Mouse (Mus musculus) large intestine, adult 2 months (tissue): ENCODE measurements around the gene Treml2. TPM values are rescaled to one million over a fixed set of nuclear protein-coding genes. Genes with fewer than 3 reads are reported as not detected.
"Not testable (repeated sequence)": the region's sequence is repeated elsewhere in the genome, so short reads cannot be mapped to it uniquely, and the experiment has no call there.

Experiments
- DNase-seq: peaks from one replicate; pipeline ENCODE4 v3.0.0-alpha.2; 2012; ENCODE audit warnings: low read depth, low spot score
- WGBS: fragments of 180-500 bp; shearing (Covaris S2); methylation state at CpG from one replicate; pipeline ENCODE4 v1.1.7; 2018; 5-methylcytosine and 5-hydroxymethylcytosine counted together
- polyA plus RNA-seq: library from polyadenylated mRNA; depleted of rRNA; stranded (reverse); fragments of >200 nt; gene quantifications from 2 replicates; pipeline ENCODE4 v1.2.3, GENCODE M21; 2012

Treml2 gene
- polyA plus RNA-seq, 1 experiment: 2.8 TPM

- no peak for DNase-seq
- WGBS: 62% methylated on average over 1 of the region's 1 CpGs
These were observed 12.5 kb upstream of the Treml2 start for GRCm38 (mm10) chr17:48286765-48287164.

GRCm38 (mm10) chr17:48287276-48287675 is 12.0 kb upstream of the Treml2 start:
- 63% methylated on average over 2 of the region's 2 CpGs for WGBS
- DNase-seq: no peak

GRCm38 (mm10) chr17:48293500-48294194 is 5.7 kb upstream of the Treml2 start:
- DNase-seq: no peak
- WGBS: 69% methylated on average over 5 of the region's 5 CpGs

- DNase-seq: no peak
- 46% methylated on average over 6 of the region's 7 CpGs for WGBS
These were observed 458 bp downstream of the Treml2 start for GRCm38 (mm10) chr17:48299756-48300155.

GRCm38 (mm10) chr17:48300199-48300598 is 901 bp downstream of the Treml2 start:
- DNase-seq: no peak
- WGBS: 29% methylated on average over 7 of the region's 7 CpGs

GRCm38 (mm10) chr17:48300861-48301260 is 1.6 kb downstream of the Treml2 start:
- WGBS: 73% methylated on average over 9 of the region's 9 CpGs
- DNase-seq: no peak

- no peak for DNase-seq
These were observed 2.5 kb downstream of the Treml2 start for GRCm38 (mm10) chr17:48301792-48302191.

GRCm38 (mm10) chr17:48312124-48312523 is 12.8 kb downstream of the Treml2 start:
- no peak for DNase-seq
- WGBS: 20% methylated on average over 2 of the region's 2 CpGs

More at GRCm38 (mm10) chr17:48301792-48302191, 2.5 kb downstream of the Treml2 start:
- WGBS: 81% methylated on average over 5 of the region's 5 CpGs

GRCm38 (mm10) chr17:48315905-48316579 is 16.7 kb downstream of the Treml2 start, which contains the start of gene B430306N03Rik:
TSS of gene B430306N03Rik (plus strand) at chr17:48316141.
- 55% methylated on average over 3 of the region's 3 CpGs for WGBS
- DNase-seq: not testable (repeated sequence)

GRCm38 (mm10) chr17:48318686-48319085 is 19.4 kb downstream of the Treml2 start:
- no peak for DNase-seq
- 94% methylated on average over 1 of the region's 1 CpGs for WGBS

- no peak for DNase-seq
- WGBS: 64% methylated on average over 2 of the region's 2 CpGs
These were observed 22.0 kb downstream of the Treml2 start for GRCm38 (mm10) chr17:48321279-48321678.

GRCm38 (mm10) chr17:48323236-48323635 is 23.9 kb downstream of the Treml2 start:
- WGBS: 82% methylated on average over 3 of the region's 3 CpGs
- no peak for DNase-seq

GRCm38 (mm10) chr17:48324258-48324657 is 25.0 kb downstream of the Treml2 start:
- 83% methylated on average over 5 of the region's 5 CpGs for WGBS

GRCm38 (mm10) chr17:48325093-48325492 is 25.8 kb downstream of the Treml2 start:
- 83% methylated on average over 6 of the region's 6 CpGs for WGBS
- no peak for DNase-seq

More at GRCm38 (mm10) chr17:48324258-48324657, 25.0 kb downstream of the Treml2 start:
- no peak for DNase-seq

- no peak for DNase-seq
- WGBS: 86% methylated on average over 11 of the region's 11 CpGs
These were observed 26.3 kb downstream of the Treml2 start for GRCm38 (mm10) chr17:48325638-48326037.

GRCm38 (mm10) chr17:48326656-48327055 is 27.4 kb downstream of the Treml2 start:
- whole genome bisulfite sequencing: 69% methylated on average over 4 of the region's 4 CpGs
- DNase-seq: no peak

- no peak for DNase-seq
- 84% methylated on average over 2 of the region's 2 CpGs for WGBS
These were observed 33.2 kb downstream of the Treml2 start for GRCm38 (mm10) chr17:48332524-48332923.

- DNase-seq: no peak
- 88% methylated on average over 4 of the region's 4 CpGs for WGBS
These were observed 34.9 kb downstream of the Treml2 start for GRCm38 (mm10) chr17:48334186-48334585.

- WGBS: 6% methylated on average over 6 of the region's 6 CpGs
- DNase-seq: peak; percentile 28
These were observed 37.6 kb downstream of the Treml2 start for GRCm38 (mm10) chr17:48336857-48337256.

GRCm38 (mm10) chr17:48340267-48340666 is 41.0 kb downstream of the Treml2 start:
- WGBS: 73% methylated on average over 1 of the region's 1 CpGs

GRCm38 (mm10) chr17:48341947-48342346 is 42.6 kb downstream of the Treml2 start:
- WGBS: 41% methylated on average over 3 of the region's 3 CpGs
- DNase-seq: no peak

More at GRCm38 (mm10) chr17:48340267-48340666, 41.0 kb downstream of the Treml2 start:
- no peak for DNase-seq
